Mouse (Mus musculus) neural tube, embryonic 11.5 days (tissue): ENCODE data around the gene Cacng3. TPM values are rescaled to one million over a fixed set of nuclear protein-coding genes. Genes with fewer than 3 reads are reported as not detected.

Source experiments
- ATAC-seq: fragments of 200-750 bp; cut with Nextera tagmentation; 2 replicates; pipeline ENCODE4 v1.8.0; 2017; ENCODE audit warnings: moderate number of reproducible peaks, mild to moderate bottlenecking, moderate TSS enrichment, moderate library complexity; ENCODE audit not compliant: insufficient read depth, low FRiP score, low TSS enrichment
- DNase-seq: peaks from one replicate; pipeline ENCODE4 v3.0.0-alpha.2; 2015; ENCODE audit warnings: low spot score
- H3K27ac ChIP-seq: fragments of 300-500 bp; sonication (generic); 2 replicates; pipeline ENCODE4 v1.5.1; 2014; ENCODE audit warnings: low read depth, mild to moderate bottlenecking, low read length
- H3K27me3 ChIP-seq: fragments of 300-500 bp; sonication (generic); 2 replicates; pipeline ENCODE4 v1.6.1; 2014; ENCODE audit warnings: mild to moderate bottlenecking, low read length, mixed read lengths; ENCODE audit not compliant: control insufficient read depth, insufficient read depth
- H3K36me3 ChIP-seq: fragments of 300-500 bp; sonication (generic); 2 replicates; pipeline ENCODE4 v1.6.1; 2014; ENCODE audit warnings: mild to moderate bottlenecking, low read length, moderate library complexity, mixed read lengths; ENCODE audit not compliant: control insufficient read depth, insufficient read depth
- H3K4me1 ChIP-seq: fragments of 300-500 bp; sonication (generic); 2 replicates; pipeline ENCODE4 v1.6.1; 2014; ENCODE audit warnings: low read length, mixed read lengths; ENCODE audit not compliant: control insufficient read depth, insufficient read depth
- H3K4me2 ChIP-seq: fragments of 300-500 bp; sonication (generic); 2 replicates; pipeline ENCODE4 v1.6.1; 2014; ENCODE audit warnings: low read depth, mild to moderate bottlenecking, moderate library complexity
- H3K4me3 ChIP-seq: fragments of 300-500 bp; sonication (generic); 2 replicates; pipeline ENCODE4 v1.5.1; 2014; ENCODE audit warnings: low read depth, low read length
- H3K9ac ChIP-seq: fragments of 300-500 bp; sonication (generic); 2 replicates; pipeline ENCODE4 v1.6.1; 2014; ENCODE audit warnings: mild to moderate bottlenecking, low read length
- H3K9me3 ChIP-seq: fragments of 300-500 bp; sonication (generic); 2 replicates; pipeline ENCODE4 v1.6.1; 2016; ENCODE audit warnings: low read length; ENCODE audit not compliant: control insufficient read depth
- WGBS: fragments of 180-500 bp; shearing (Covaris S2); extraction: QIAGEN DNeasy Blood & Tissue Kit; methylation state at CpG from one replicate; pipeline ENCODE4 v1.1.7; 2014; 5-methylcytosine and 5-hydroxymethylcytosine counted together
- polyA plus RNA-seq: library from polyadenylated mRNA; unstranded; fragments of >200 nt; fragmentation: Nextera tagmentation; extraction: Ambion mirVana; gene quantifications from 2 replicates; pipeline ENCODE4 v1.2.1, GENCODE M21; 2014

The Cacng3 gene
- polyA plus RNA-seq, result 0.94 and 2.1 TPM in 2 replicates

DNA sequence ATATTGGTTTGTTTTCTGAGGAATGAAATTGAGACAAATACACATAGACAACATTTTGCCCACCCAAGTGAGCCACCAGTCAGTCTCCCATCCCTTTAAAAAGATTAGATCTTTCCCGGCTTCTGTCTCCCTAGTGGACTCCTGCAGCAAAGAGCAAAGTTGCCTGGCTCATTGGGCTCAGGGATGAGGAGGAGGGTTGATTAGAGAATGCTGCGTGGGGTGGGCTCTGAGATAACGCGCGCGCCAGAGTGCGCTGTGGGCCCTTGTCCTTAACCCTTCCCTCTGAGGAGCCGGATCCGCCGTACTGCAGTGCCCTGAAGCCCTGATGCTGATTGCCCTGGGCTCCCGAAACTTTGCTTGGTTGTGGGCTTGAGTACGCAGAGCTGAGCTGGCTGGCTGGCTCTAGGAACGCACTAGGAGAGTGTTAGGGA is at the start of gene Cacng3:
Cacng3 (plus strand) TSS at position 51 of the 431 bp plus-strand sequence.
- H3K27me3 ChIP-seq, result peaks cover 3% of the 10 kb centered on the region; the same call in 1 of the 2 replicates

DNA sequence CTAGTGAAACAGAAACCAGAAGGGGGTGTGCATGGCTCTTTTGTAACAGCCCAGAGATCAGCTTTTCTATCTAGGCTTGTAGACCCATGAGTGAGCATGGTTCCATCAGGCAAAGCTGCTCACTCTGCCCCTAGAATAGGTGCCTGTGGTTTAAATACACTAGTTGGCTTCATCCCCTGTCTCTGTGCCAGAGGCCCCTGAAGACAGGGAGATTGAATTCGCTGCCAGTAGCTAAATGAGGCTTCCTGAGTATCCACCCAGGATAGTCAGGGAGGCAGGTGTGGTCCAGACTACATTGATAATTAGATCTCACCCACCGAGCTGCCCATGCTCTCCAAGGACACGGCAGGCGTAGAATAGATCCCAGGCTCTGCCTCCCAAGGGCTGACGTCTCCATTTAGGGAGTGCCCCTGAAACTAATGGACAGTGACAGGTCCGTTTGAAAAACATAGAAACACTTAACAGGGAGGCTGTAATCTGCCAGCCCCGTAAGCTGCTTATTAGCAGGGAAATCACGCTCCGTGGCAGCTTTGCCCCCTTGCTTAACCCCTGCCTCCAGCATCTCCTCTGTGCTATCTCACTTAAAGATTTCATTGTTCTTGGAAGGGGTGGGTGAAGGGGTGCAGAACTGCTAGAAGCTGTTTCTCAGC is 48.0 kb upstream of the Cacng3 start:
- Histone ChIP-seq H3K27ac (no peak overlapping the region), H3K4me3 (no peak overlapping the region), H3K36me3 (no peaks in the 10 kb centered on the region), H3K9me3 (no peaks in the 10 kb centered on the region), H3K4me2 (no peak overlapping the region), H3K27me3 (no peaks in the 10 kb centered on the region), H3K4me1 (no peaks in the 10 kb centered on the region), H3K9ac (no peak overlapping the region)
- DNase-seq, result no peak
- WGBS, result 61% methylated on average over 9 of the region's 9 CpGs
- no peak for ATAC-seq

More for the DNA sequence above, at the start of gene Cacng3:
- Histone ChIP-seq H3K4me3 (peak within 1 kb of the TSS; percentile 12; the same call in 1 of the 2 replicates), H3K4me2 (peak within 1 kb of the TSS; percentile 35), H3K36me3 (no peaks in the 10 kb centered on the region), H3K9ac (no peak within 1 kb of the TSS), H3K4me1 (no peaks in the 10 kb centered on the region), H3K27ac (no peak within 1 kb of the TSS), H3K9me3 (no peaks in the 10 kb centered on the region)
- no peak for ATAC-seq
- 17% methylated on average over 13 of the region's 13 CpGs for WGBS
- no peak for DNase-seq

DNA sequence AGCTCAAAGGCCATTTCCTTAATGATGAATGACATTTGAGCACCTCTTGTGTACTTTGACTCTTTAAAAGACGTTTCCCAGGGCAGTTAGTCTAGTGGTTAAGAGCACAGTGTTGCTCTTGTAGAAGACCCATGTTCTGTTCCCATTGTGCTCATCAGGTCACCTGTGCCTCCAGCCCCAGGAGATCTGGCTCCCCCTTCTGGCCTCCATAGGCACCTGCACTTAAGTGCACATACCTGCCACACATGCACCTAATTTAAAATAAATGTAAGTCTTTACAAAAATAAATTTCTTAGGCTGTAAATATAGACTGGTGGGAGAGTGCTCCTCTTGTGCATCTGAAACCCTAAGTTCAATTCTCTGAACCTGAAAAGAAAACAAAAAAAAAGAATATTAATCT is 46.5 kb upstream of the Cacng3 start:
- Histone ChIP-seq H3K36me3 (no peaks in the 10 kb centered on the region), H3K4me2 (no peak overlapping the region), H3K27ac (no peak overlapping the region), H3K9me3 (no peaks in the 10 kb centered on the region), H3K4me3 (no peak overlapping the region), H3K9ac (no peak overlapping the region), H3K4me1 (no peaks in the 10 kb centered on the region), H3K27me3 (no peaks in the 10 kb centered on the region)
- DNase-seq (no peak), ATAC-seq (no peak)
- 81% methylated on average over 1 of the region's 1 CpGs for WGBS

DNA sequence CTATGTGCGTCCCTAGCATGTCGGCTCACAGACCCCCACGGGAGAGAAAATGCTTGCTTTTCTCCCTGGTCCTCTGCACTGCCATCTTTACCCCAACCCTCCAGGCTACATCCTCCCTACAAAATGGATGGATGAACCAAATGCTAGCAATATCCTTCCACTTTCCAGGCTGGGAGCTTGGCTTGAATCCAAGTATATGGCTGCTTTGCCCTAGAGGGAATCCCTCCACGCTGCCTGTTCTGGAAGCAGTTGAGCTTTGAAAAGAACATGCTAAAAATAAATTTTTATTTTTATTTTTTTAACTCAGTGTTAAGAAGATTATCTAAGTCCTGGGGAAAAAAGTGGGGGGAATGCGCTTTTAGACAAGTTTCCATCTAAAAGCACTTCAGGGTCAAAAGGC is 42.2 kb upstream of the Cacng3 start:
- WGBS, result 94% methylated on average over 5 of the region's 5 CpGs
- H3K36me3 ChIP-seq, result no peaks in the 10 kb centered on the region
- ATAC-seq, result no peak

DNA sequence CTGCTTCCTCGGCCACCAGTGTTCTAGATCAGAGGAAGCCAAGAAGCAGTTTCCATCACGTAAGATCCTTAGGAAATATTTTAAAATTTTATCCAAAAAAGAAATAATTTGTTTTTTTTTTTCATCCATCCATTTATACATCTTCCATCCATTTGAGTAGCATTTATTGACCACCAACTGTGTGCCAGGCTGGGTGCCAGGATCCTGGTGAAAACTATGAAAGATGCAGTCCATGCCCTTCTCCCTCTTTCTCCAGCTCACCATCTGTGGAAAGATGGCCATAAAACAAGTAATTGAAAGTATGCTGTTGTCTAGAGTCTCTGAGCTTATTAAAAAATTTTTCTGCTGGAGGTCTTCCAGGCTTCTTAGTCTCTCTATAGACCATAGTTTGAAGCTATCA is 39.9 kb upstream of the Cacng3 start:
- H3K4me2 ChIP-seq, result no peak overlapping the region
- WGBS, result 92% methylated on average over 2 of the region's 2 CpGs
- H3K9me3 ChIP-seq, result no peaks in the 10 kb centered on the region
- DNase-seq, result no peak
- no peak overlapping the region for H3K4me3 ChIP-seq
- no peaks in the 10 kb centered on the region for H3K36me3 ChIP-seq
- no peaks in the 10 kb centered on the region for H3K27me3 ChIP-seq
- no peak overlapping the region for H3K9ac ChIP-seq
- ATAC-seq, result no peak
- H3K4me1 ChIP-seq, result no peaks in the 10 kb centered on the region
- no peak overlapping the region for H3K27ac ChIP-seq

More for the DNA sequence above, 42.2 kb upstream of the Cacng3 start:
- Histone ChIP-seq H3K27ac (no peak overlapping the region), H3K4me2 (no peak overlapping the region), H3K4me1 (no peaks in the 10 kb centered on the region), H3K4me3 (no peak overlapping the region), H3K9ac (no peak overlapping the region), H3K27me3 (no peaks in the 10 kb centered on the region), H3K9me3 (no peaks in the 10 kb centered on the region)
- no peak for DNase-seq

DNA sequence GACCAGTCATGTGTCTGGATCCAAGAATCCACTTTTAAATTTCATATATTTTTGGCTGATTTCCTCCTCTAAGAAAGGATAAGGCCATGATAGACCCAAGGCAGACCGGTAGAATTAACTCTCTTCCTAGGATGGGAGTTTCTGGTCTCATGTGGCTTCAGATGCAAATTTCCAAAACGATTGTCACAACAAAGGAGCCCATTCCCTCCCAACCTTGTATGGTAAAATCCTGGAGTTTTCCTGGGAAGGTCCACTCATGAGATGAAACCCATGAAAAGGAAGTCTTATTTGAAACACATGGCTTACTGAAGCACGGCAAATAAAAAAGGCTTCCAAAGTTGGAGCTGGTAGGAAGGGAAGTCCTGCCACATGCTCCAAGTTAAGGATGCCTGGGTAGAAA is 39.1 kb upstream of the Cacng3 start:
- H3K4me2 ChIP-seq, result no peak overlapping the region
- no peak overlapping the region for H3K27ac ChIP-seq
- no peaks in the 10 kb centered on the region for H3K9me3 ChIP-seq
- no peaks in the 10 kb centered on the region for H3K27me3 ChIP-seq
- no peak overlapping the region for H3K9ac ChIP-seq
- H3K4me1 ChIP-seq, result no peaks in the 10 kb centered on the region
- H3K36me3 ChIP-seq, result no peaks in the 10 kb centered on the region
- DNase-seq, result no peak
- 65% methylated on average over 3 of the region's 3 CpGs for WGBS
- ATAC-seq, result no peak
- no peak overlapping the region for H3K4me3 ChIP-seq

DNA sequence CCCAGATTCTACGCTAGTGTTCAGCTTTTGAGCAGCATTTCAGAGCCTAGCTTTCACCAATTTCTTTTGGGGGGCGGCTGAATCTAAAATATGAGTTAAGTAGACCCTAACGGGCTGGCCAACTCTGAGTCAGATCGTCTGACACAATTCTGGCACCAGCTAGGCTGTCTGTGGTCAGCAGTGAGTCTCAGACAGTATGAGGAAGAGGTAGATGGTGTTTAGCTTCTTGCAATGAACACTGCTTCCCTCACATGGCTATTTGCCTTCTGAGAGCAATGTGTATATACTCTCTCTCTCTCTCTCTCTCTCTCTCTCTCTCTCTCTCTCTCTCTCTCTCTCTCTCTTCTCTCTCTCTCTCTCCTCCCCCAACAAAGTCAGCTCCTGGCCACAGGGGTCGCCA is 37.3 kb upstream of the Cacng3 start:
- H3K36me3 ChIP-seq, result no peaks in the 10 kb centered on the region
- DNase-seq (no peak), ATAC-seq (no peak)
- H3K9me3 ChIP-seq, result no peaks in the 10 kb centered on the region
- no peak overlapping the region for H3K27ac ChIP-seq
- H3K4me1 ChIP-seq, result no peaks in the 10 kb centered on the region
- H3K4me3 ChIP-seq, result no peak overlapping the region
- no peaks in the 10 kb centered on the region for H3K27me3 ChIP-seq
- no peak overlapping the region for H3K4me2 ChIP-seq
- 82% methylated on average over 5 of the region's 5 CpGs for WGBS
- no peak overlapping the region for H3K9ac ChIP-seq

DNA sequence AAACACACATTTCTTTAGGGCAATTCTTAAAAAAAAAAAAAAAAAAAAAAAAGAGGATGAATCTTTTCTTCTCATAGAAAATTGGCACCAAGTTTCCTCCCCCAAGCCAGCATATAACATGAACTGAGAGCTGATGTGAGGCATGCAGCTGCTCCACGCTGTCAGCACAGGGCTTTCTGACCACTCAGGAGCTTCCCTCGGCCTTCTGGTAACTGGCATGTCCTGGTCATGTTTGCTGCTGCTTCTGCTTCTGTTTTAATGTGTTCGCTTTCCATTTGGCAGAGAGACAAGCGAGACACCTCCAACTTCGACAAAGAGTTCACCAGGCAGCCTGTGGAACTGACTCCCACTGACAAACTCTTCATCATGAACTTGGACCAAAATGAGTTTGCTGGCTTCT is 36.8 kb upstream of the Cacng3 start:
- H3K4me3 ChIP-seq, result no peak overlapping the region
- no peaks in the 10 kb centered on the region for H3K27me3 ChIP-seq
- H3K9ac ChIP-seq, result no peak overlapping the region
- WGBS, result 94% methylated on average over 5 of the region's 5 CpGs
- no peaks in the 10 kb centered on the region for H3K36me3 ChIP-seq
- H3K4me1 ChIP-seq, result no peaks in the 10 kb centered on the region
- H3K27ac ChIP-seq, result no peak overlapping the region
- ATAC-seq (no peak), DNase-seq (no peak)
- H3K4me2 ChIP-seq, result no peak overlapping the region
- H3K9me3 ChIP-seq, result no peaks in the 10 kb centered on the region

DNA sequence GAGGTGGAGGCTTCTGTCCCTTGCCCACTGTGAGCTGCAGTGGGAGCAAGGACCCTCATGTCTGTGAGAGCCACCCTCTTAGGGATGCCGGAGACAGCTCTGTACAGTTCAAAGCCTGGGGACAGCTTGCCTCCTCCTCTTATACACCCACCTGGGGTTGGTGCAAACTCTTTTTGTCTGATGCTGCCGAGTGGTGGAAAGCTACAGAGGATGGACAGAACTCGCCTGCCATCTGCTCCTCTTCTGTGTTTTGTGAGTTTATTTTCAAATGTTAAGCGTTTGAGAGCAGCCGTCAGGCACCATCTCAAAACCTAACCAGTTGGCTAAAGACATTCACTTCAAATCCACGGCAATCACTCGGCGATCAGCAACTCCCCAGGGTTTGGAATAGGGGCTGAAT is 26.6 kb upstream of the Cacng3 start:
- WGBS, result 83% methylated on average over 8 of the region's 8 CpGs
- H3K27me3 ChIP-seq, result no peaks in the 10 kb centered on the region

More for the DNA sequence above, 26.6 kb upstream of the Cacng3 start:
- Histone ChIP-seq H3K36me3 (no peaks in the 10 kb centered on the region), H3K4me3 (no peak overlapping the region), H3K4me2 (no peak overlapping the region), H3K9ac (no peak overlapping the region), H3K4me1 (no peaks in the 10 kb centered on the region), H3K27ac (no peak overlapping the region), H3K9me3 (no peaks in the 10 kb centered on the region)
- ATAC-seq (no peak), DNase-seq (no peak)
